9 mouse cellular contexts compared by ENCODE assay signal in the genomic region with DNA sequence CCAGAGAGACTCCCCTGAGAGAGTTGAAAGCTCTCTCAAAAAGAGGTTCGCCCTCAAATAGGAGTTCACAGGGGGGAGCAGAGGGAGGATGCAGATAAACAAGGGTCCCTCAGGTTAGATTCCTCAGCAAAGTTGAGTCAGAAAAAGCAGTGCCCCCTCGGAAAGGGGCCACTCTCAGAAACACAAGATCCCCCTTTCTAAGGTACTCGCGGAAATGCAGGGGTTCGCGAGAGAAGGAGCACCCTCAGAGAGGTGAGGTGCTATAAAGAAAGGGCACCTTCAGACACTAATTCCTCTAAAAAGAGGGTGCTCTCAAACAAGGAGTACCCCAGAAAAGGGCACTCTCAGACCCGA. TPM values are rescaled to one million over a fixed set of nuclear protein-coding genes. Genes with fewer than 3 reads are reported as not detected.
A peak's percentile ranks its signal among the peaks of the same experiment; 100 is the strongest.
DNase-seq lines count a peak whose midpoint lies in the region; ATAC-seq and TF ChIP-seq lines count a peak whose summit lies in the region.
"Had no signal": no experiment of that assay in that cellular context is flagged by ENCODE, and none has a peak within 500 bp of the region (broad histone marks: within the 10 kb centered on the region; RNA-seq: fewer than 3 reads in every experiment).

No protein-coding gene starts in this region.

- TF ChIP-seq CTCF in olfactory bulb, adult 2 months (IDR thresholded peaks at IDR 0.05; ENCODE audit: insufficient read depth, low read depth, low read length) = no peak

- H3K9me3 ChIP-seq in megakaryocyte, embryonic 14.5 days = no peaks in the 10 kb centered on the region
- H3K9me3 ChIP-seq in limb, embryonic 10.5 days (replicated peaks) = no peaks in the 10 kb centered on the region

- H3K4me1 ChIP-seq in megakaryocyte, embryonic 14.5 days = peaks cover 50% of the 10 kb centered on the region
- peaks cover 25% of the 10 kb centered on the region for H3K4me1 ChIP-seq in limb, embryonic 10.5 days
- H3K4me1 ChIP-seq in olfactory bulb, adult 2 months (ENCODE audit: control insufficient read depth, insufficient read depth, low read length) = peaks cover 10% of the 10 kb centered on the region

- under 1% methylated on average over 7 of the region's 7 CpGs for WGBS in limb, embryonic 10.5 days
- 0% methylated on average over 7 of the region's 7 CpGs for WGBS in olfactory bulb, adult 2 months

- peak overlapping the region; percentile 96 for H3K4me3 ChIP-seq in megakaryocyte, embryonic 14.5 days (replicated peaks)
- H3K4me3 ChIP-seq in limb, embryonic 10.5 days = peak overlapping the region; percentile 98
- H3K4me3 ChIP-seq in olfactory bulb, adult 2 months (ENCODE audit: insufficient read depth, low read depth, low read length) = peak overlapping the region; percentile 64

- DNase-seq in cerebellum, adult 11-12 months = peak; percentile 28
- no peak for DNase-seq in cerebellum, postnatal 25 days
- no peak for DNase-seq in limb, embryonic 10.5 days (ENCODE audit: low spot score)
- no peak for DNase-seq in layer of hippocampus, adult 18-20 months (ENCODE audit: low spot score in 2 of 2)
- DNase-seq: cerebellum, adult 11 months had no signal

- ATAC-seq in megakaryocyte, adult 5-6 weeks (ENCODE audit: poor library complexity, severe bottlenecking) = no peak
- ATAC-seq in megakaryocyte-erythroid progenitor cell, adult 5-6 weeks (replicated peaks; ENCODE audit: low FRiP score, low TSS enrichment, poor library complexity, severe bottlenecking) = no peak

- H3K36me3 ChIP-seq in megakaryocyte, embryonic 14.5 days (replicated peaks; ENCODE audit: low read length) = peaks cover 31% of the 10 kb centered on the region
- peaks cover 14% of the 10 kb centered on the region for H3K36me3 ChIP-seq in limb, embryonic 10.5 days

- H3K27ac ChIP-seq in limb, embryonic 10.5 days = peak overlapping the region; percentile 92
- no peak overlapping the region for H3K27ac ChIP-seq in olfactory bulb, adult 2 months (ENCODE audit: insufficient read depth, low read depth, low read length)

- no peaks in the 10 kb centered on the region for H3K27me3 ChIP-seq in megakaryocyte, embryonic 14.5 days (replicated peaks)
- no peaks in the 10 kb centered on the region for H3K27me3 ChIP-seq in limb, embryonic 10.5 days (ENCODE audit: low read depth, poor library complexity, severe bottlenecking)

- no peak for TF ChIP-seq POLR2A in olfactory bulb, adult 2 months (IDR thresholded peaks at IDR 0.05; ENCODE audit: insufficient read depth, low read depth, low read length)

RNA-seq across cellular contexts. Expression of a gene that starts 0.8 kb away (rescaled TPM):
- polyA plus RNA-seq in megakaryocyte, embryonic 14.5 days (2012; ENCODE audit: insufficient read depth, low replicate concordance) = 83.9 and 88.5 TPM in 2 replicates
- total RNA-seq in megakaryocyte, adult 5-6 weeks (2015) = 50.1 and 62.0 TPM in 2 replicates
- 62.5 and 64.7 TPM in 2 replicates for total RNA-seq in megakaryocyte, adult 5-6 weeks (2017)
- polyA plus RNA-seq in limb, embryonic 10.5 days (2016; fragmentation: Nextera tagmentation; extraction: Ambion mirVana) = 58.9 and 69.2 TPM in 2 replicates
- polyA plus RNA-seq in olfactory bulb, adult 2 months (2012; ENCODE audit: insufficient read depth, insufficient read length, low replicate concordance, missing spikeins) = not detected in 2 replicates
- 75.4 and 89.7 TPM in 2 replicates for total RNA-seq in megakaryocyte-erythroid progenitor cell, adult 5-6 weeks (2014; fragmentation: Nextera tagmentation)
- 68.7 and 107 TPM in 2 replicates for total RNA-seq in megakaryocyte-erythroid progenitor cell, adult 5-6 weeks (2017)
- 10 to 100 TPM; 32.5 to 37.3 TPM for total RNA-seq in layer of hippocampus, adult 18-20 months (2021)

RNA-seq across cellular contexts. Expression of a gene that starts 47.1 kb away (rescaled TPM):
- polyA plus RNA-seq in megakaryocyte, embryonic 14.5 days (2012; ENCODE audit: insufficient read depth, low replicate concordance) = 6.5 and 11.5 TPM in 2 replicates
- 28.1 and 28.4 TPM in 2 replicates for total RNA-seq in megakaryocyte, adult 5-6 weeks (2015)
- total RNA-seq in megakaryocyte, adult 5-6 weeks (2017) = 28.1 and 33.8 TPM in 2 replicates
- polyA plus RNA-seq in limb, embryonic 10.5 days (2016; fragmentation: Nextera tagmentation; extraction: Ambion mirVana) = 59.5 and 66.7 TPM in 2 replicates
- not detected in 2 replicates for polyA plus RNA-seq in olfactory bulb, adult 2 months (2012; ENCODE audit: insufficient read depth, insufficient read length, low replicate concordance, missing spikeins)
- 45.9 and 62.1 TPM in 2 replicates for total RNA-seq in megakaryocyte-erythroid progenitor cell, adult 5-6 weeks (2014; fragmentation: Nextera tagmentation)
- 33.4 TPM in 2 replicates for total RNA-seq in megakaryocyte-erythroid progenitor cell, adult 5-6 weeks (2017)
- 10 to 100 TPM; 70.4 to 72.5 TPM for total RNA-seq in layer of hippocampus, adult 18-20 months (2021)

RNA-seq across cellular contexts. Expression of a gene that starts 47.2 kb away (rescaled TPM):
- polyA plus RNA-seq in megakaryocyte, embryonic 14.5 days (2012; ENCODE audit: insufficient read depth, low replicate concordance) = 38.9 and 42.3 TPM in 2 replicates
- total RNA-seq in megakaryocyte, adult 5-6 weeks (2015) = 11.6 and 15.0 TPM in 2 replicates
- total RNA-seq in megakaryocyte, adult 5-6 weeks (2017) = 17.3 and 24.1 TPM in 2 replicates
- polyA plus RNA-seq in limb, embryonic 10.5 days (2016; fragmentation: Nextera tagmentation; extraction: Ambion mirVana) = 53.5 and 60.7 TPM in 2 replicates
- not detected in 2 replicates for polyA plus RNA-seq in olfactory bulb, adult 2 months (2012; ENCODE audit: insufficient read depth, insufficient read length, low replicate concordance, missing spikeins)
- 24.6 and 26.9 TPM in 2 replicates for total RNA-seq in megakaryocyte-erythroid progenitor cell, adult 5-6 weeks (2014; fragmentation: Nextera tagmentation)
- total RNA-seq in megakaryocyte-erythroid progenitor cell, adult 5-6 weeks (2017) = 31.1 and 33.0 TPM in 2 replicates
- total RNA-seq in layer of hippocampus, adult 18-20 months (2021) = 10 to 100 TPM; 48.3 to 51.7 TPM
